Mouse (Mus musculus) gastrocnemius, adult 2 months (tissue): Measurements from ENCODE around the gene Fam83e. TPM values are rescaled to one million over a fixed set of nuclear protein-coding genes. Genes with fewer than 3 reads are reported as not detected.

Source experiments
- DNase-seq: peaks from one replicate; pipeline ENCODE4 v3.0.0; 2022
- H3K27ac ChIP-seq: fragments of 200-600 bp; 2 replicates; pipeline ENCODE4 v1.8.1; 2022; ENCODE audit warnings: mild to moderate bottlenecking
- H3K4me3 ChIP-seq: fragments of 200-600 bp; 2 replicates; pipeline ENCODE4 v1.8.1; 2022; ENCODE audit warnings: mild to moderate bottlenecking, moderate library complexity
- CTCF ChIP-seq: fragments of 200-600 bp; IDR thresholded peaks from 2 replicates; pipeline ENCODE4 v1.8.1; 2022; ENCODE audit warnings: antibody characterized with exemption, mild to moderate bottlenecking, moderate library complexity
- intact Hi-C: fragments of 180-260 bp; cut with DNase I; formaldehyde crosslinking; loops from one replicate; pipeline ENCODE4 v1.15.1; 2025
- total RNA-seq, 2 experiments: library from RNA; stranded (reverse); gene quantifications; 2 replicates each; pipeline ENCODE4 v1.2.3; 2021

Gene Fam83e
- total RNA-seq, 2 experiments from 2014 or later = 0.08 to 0.31 TPM

DNA sequence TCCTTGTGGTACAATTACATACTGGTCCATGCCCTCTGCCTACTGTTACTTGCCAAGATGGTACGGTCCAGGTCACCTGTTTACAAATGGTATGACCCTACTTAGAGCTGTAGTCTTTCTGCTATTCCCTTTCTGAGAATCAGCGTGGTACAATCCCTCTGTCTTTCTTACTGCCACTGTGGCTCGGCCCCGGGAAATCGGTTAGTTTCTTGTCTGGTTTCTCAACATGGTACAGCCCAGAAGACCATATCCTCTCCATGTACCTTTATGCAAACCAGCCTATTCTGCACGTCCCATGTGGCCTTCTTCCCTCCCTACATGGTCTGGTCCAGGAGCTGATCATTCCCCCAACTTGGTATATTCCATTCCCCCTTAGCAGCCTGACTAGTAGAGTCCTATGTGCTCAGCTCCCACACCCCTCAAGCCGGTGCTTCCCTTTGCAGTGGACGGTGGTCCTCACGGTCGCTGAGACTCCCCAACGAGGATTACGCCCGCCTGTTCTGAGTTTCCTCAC is 16.9 kb upstream of the Fam83e start:
- peak overlapping the region; percentile 93 for H3K27ac ChIP-seq
- TF ChIP-seq CTCF = no peak
- peak overlapping the region; percentile 79 for H3K4me3 ChIP-seq
- intact Hi-C loops = loop anchor here (5.0 kb wide), 1 partner anchor 237 kb away; the partner anchor contains the start of gene Bax
- peak; percentile 75 for DNase-seq

DNA sequence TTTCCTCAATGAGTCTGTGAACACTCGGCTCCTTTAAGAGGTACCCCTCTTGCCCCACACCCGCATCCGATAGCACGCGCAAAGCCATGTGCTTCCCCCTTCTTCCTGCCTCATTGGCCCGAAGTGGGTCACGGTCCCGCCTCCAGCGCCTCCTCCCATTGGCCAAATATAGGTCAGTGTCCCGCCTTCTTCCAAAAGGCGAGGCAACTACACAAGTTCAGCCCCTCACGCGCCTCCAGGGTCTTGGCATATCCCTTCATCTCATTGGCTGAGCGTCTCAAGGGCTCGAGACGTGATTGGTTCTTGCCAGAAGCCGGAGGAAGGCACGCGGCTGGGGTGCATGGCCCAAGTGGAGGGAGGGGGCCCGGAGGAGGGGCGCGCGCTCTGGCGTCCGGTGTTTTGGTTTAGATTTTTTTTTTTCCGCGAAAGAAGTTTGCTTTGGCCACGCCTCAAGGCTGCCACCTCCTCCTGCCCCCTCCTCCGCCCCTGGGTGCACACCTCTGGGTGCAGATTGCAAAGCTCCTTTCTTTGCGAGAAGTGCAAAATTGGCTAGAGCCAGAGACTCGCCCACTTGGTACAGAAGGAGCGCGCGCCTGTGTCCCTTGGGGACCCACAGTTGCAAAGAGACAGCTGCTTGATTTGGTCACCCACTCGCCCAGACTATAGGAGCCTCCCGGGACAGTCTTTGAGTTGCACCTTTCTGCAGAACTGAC is 16.1 kb upstream of the Fam83e start, which contains the start of gene Dbp:
Dbp (plus strand) TSS at position 359 of the 713 bp plus-strand sequence.
- peak within 1 kb of the TSS; percentile 79 for H3K4me3 ChIP-seq
- intact Hi-C loops = loop anchor here (5.0 kb wide), 1 partner anchor 238 kb away; the partner anchor contains the start of gene Bax
- peak; percentile 99 for DNase-seq
- no peak for TF ChIP-seq CTCF
- peak within 1 kb of the TSS; percentile 93 for H3K27ac ChIP-seq

DNA sequence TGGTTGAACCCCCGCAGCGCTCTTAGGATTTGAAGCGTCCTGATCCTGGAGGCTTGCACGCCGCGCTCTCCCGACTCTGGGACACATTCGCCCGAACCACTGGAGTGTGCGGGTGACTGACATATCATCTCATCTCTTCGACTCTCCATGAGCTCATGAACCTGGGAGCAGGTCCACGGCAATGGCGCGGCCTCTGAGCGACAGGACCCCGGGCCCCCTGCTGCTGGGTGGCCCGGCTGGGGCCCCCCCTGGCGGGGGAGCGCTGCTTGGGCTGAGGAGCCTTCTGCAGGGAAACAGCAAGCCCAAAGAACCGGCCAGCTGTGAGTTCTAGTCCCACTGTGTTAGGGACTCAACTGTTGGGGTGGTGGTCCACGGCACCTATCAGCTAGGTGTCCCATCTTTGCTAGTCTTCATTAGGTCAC is 15.6 kb upstream of the Fam83e start:
- intact Hi-C loops = no loop called here
- Histone ChIP-seq H3K27ac (peak overlapping the region; percentile 93), H3K4me3 (peak overlapping the region; percentile 79)
- TF ChIP-seq CTCF = no peak
- peak; percentile 69 for DNase-seq

DNA sequence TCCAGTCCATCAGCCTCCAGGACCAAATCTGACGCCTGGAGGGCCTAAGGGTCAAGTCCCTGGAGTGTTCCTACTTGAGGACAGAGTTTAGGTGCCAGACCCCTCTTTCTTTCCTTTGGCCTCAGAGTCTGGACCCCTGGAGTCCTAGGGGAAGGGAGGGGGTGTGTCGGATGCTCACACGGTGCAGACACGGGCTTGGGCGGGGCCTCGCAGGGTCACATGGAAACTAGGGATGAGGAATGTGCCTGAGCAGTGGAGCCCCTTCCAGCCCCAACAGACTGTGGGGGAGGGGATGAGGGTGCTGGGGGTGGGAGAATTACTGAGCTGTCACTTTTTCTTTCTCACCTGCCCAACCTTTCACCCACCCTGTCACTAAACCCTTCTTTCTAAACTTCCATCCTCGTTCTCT is 15.1 kb upstream of the Fam83e start:
- TF ChIP-seq CTCF = no peak
- Histone ChIP-seq H3K27ac (peak overlapping the region; percentile 93), H3K4me3 (peak overlapping the region; percentile 79)
- intact Hi-C loops = no loop called here
- DNase-seq = peak; percentile 93

DNA sequence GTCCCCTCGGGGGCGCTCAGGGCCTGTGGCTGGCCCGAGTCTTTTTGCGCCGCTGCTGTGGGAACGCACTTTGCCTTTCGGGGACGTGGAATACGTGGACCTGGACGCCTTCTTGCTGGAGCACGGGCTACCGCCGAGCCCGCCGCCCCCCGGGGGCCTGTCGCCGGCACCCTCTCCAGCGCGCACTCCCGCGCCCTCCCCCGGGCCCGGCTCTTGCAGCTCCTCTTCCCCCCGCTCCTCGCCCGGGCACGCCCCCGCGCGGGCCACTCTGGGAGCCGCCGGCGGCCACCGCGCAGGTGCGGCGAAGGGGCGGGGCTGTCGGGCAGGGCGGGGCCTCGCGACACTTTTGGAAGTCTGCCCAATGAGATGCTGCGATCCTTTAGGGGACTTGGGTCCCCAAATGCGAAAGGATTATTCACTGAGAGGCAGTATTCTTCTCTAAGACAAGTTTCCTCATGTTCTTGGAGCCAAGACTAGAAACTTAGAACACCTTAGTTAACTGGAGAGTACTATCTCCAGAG is 14.2 kb upstream of the Fam83e start:
- DNase-seq = peak; percentile 95
- intact Hi-C loops = no loop called here
- H3K27ac ChIP-seq = peak overlapping the region; percentile 93
- H3K4me3 ChIP-seq = peak overlapping the region; percentile 79
- no peak; the same call in 1 of the 2 replicates for TF ChIP-seq CTCF

DNA sequence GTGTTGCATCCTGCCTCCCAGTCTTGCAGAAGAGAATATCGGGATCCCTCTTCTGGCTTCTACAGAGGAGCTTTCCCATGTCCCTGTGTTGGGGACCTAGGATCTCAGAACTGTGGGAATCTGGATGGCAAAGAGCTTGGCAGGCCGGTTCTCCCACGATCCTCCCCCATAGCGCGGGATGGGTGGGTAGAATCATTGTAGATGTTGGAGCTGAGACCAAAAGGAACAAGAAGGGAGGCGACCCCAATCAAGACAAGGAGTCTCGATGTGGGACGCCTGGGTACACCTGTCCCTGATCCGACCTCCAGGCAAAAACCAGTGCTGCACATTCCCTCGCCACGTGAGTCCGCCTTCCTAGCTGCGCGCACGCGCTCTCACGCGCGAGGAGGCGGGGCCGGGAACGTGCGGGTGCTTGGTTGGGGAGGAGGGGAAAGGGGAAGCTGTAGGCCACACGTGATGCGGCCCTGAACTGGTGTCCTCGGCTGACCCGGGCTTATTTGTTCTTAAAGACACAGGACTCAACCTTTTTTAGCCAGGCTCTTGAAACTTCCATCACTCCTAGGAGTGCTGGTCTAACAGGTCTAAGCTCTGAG is 13.5 kb upstream of the Fam83e start:
- H3K4me3 ChIP-seq = peak overlapping the region; percentile 79
- peak overlapping the region; percentile 93 for H3K27ac ChIP-seq
- DNase-seq = peak; percentile 99
- no peak for TF ChIP-seq CTCF
- intact Hi-C loops = no loop called here

DNA sequence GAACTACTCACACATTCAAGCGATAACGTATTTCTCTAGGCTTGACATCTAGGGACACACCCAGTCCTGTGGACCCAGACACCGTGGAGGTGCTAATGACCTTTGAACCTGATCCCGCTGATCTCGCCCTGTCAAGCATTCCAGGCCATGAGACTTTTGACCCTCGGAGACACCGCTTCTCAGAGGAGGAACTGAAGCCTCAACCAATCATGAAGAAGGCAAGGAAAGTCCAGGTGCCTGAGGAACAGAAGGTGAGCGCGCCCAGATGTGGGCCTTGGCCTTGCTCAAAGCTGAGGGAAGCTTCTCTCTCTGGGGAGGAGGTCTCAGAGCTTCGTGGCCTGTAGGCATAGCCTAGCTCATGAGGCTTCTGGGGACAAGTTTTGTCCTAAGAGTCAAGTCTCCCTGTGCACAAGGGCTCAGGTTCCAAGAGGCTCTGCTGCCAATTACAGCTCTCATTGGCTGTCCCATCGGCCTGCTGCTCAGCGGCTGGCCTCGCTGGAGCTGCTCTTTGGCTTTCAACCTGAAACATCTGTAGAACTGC is 12.7 kb upstream of the Fam83e start:
- peak; percentile 84 for DNase-seq
- Histone ChIP-seq H3K4me3 (peak overlapping the region; percentile 79), H3K27ac (peak overlapping the region; percentile 93)
- intact Hi-C loops = no loop called here
- TF ChIP-seq CTCF = no peak

DNA sequence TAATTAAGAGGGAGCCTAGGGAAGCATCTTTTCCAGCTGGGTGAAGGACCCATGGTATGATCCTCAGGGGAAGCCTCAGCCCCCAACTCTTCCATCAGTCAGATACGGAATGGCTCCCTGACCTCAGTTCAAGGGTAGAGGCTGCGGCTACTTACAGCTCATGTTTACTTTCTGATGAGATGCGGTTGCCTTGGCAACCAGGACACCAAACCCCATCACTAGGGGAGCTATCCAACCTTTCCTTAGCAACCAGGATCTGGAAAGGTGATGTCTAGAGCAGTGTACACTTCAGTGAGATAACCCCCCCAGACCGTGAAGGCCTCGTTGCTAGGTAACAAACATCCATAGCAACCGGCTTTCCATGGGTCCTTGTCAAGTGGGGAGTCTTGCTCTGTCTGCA is 12.0 kb upstream of the Fam83e start:
- H3K4me3 ChIP-seq = peak overlapping the region; percentile 79
- H3K27ac ChIP-seq = peak overlapping the region; percentile 93
- intact Hi-C loops = no loop called here
- TF ChIP-seq CTCF = no peak
- DNase-seq = no peak

DNA sequence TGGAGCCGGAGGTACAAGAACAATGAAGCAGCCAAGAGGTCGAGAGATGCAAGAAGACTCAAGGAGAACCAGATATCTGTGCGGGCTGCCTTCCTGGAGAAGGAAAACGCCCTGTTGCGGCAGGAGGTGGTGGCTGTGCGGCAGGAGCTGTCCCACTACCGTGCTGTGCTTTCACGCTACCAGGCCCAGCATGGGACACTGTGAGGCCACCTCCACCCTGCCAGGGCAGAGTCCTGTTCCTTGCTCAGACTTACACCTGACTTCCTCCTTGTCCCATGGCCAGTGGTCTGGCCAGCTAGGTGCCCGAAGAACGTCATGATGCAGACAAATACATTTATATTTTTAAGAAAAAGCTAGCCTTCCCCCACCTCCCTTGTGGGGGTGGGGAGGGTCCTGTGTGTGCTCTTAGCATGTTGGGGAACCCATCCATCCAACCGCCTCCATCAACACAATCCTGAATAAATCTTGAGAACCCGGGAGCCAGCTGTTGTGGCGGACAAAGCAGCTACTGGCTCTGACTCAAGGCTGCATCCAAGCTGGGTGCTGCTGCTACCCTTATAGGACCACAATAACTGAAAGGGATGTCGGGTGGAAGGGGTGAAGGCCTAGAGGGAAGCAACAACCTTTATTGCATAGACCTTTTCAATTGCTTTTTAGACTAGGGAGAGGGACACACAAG is 11.2 kb upstream of the Fam83e start:
- DNase-seq = no peak

DNA sequence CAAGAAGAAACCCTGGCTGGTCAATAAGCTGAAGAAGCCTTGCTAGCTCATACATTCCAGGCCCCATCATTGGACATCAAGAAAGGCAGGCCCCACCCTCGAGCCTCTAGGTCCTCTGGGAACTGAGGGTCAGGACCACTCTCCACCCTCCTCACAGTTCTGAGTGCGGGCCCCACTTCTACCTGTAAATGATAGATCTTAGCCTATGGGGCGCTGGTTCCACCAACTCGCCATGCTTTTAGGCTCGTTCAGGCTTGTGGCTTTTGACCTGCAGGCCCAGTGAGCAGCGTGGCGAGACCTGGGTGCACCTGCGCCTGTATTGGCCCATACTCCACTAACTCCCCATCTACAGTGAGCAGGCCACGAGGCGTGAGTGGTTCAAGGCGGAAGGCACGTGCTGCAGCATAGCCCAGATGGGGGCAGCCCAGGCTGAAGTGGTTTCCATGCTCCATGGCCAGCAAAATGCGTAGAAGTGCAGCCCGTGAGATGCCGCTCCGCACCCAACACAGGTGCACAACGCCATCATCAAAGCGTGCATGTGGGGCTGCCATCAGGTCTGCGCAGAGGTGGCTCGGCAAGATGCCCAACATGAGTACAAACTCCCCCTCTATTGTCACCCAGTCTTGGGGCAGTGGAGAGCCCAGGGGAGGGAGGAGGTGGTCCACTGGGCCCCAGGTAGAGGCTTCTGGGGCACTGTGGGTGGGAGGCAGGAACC is 10.4 kb upstream of the Fam83e start:
- Histone ChIP-seq H3K27ac (peak overlapping the region; percentile 93), H3K4me3 (no peak overlapping the region)
- TF ChIP-seq CTCF = no peak
- intact Hi-C loops = loop anchor here (10.0 kb wide), 2 partner anchors 1156 to 1336 kb away; partner anchors contain the start of gene Nr1h2
- peak; percentile 52 for DNase-seq

More for the DNA sequence above, 11.2 kb upstream of the Fam83e start:
- no peak for TF ChIP-seq CTCF
- Histone ChIP-seq H3K27ac (peak overlapping the region; percentile 93), H3K4me3 (peak overlapping the region; percentile 79)
- intact Hi-C loops = loop anchor here (10.0 kb wide), 2 partner anchors 1155 to 1335 kb away; partner anchors contain the start of gene Nr1h2

DNA sequence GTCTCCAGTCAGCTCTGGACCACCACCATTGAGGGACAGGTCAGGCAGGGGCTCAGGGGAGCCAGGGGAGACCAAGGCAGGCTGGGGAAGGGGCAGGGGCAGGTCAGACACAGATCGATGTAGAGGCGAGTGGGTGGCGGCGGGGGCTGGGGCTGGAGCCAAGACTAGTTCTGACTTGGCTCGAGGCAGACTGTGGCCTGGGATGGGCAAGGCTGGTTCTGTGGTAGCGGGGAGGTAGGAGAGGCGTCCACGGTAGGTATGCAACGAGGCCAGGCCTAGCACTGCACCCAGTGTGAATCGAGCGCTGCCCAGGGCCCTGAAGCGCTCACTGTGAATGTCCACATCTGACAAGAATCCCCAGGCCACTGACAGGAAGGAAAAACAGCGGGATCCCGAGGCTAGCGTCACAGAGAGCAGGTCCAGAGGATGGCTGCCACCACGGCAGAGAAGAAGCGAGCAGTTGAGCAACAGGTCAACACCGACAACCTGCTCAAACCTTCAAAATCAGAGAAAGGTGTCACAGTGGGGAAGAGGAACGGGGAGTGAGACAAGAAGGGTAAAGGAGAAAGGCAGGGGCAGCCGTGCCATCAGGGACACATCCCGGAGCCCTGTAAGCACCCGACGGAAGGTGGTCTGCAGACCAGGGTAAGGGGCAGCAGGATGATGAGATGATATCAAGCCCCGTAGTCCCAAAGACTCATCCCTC is 9.5 kb upstream of the Fam83e start:
- peak overlapping the region; percentile 93; the same call in 1 of the 2 replicates for H3K27ac ChIP-seq
- H3K4me3 ChIP-seq = no peak overlapping the region
- TF ChIP-seq CTCF = no peak
- DNase-seq = peak; percentile 54
- intact Hi-C loops = loop anchor here (10.0 kb wide), 2 partner anchors 1157 to 1337 kb away; partner anchors contain the start of gene Nr1h2
